Mouse (Mus musculus) macrophage (primary cell): Measurements from ENCODE around the gene Agtr1b. TPM values are rescaled to one million over a fixed set of nuclear protein-coding genes. Genes with fewer than 3 reads are reported as not detected.

Experiments used
- H3K27ac ChIP-seq: fragments of 350-480 bp; formaldehyde crosslinking; 2 replicates; pipeline ENCODE4 v1.9.0; 2021
- H3K36me3 ChIP-seq: fragments of 350-480 bp; formaldehyde crosslinking; 2 replicates; pipeline ENCODE4 v1.9.0; 2021; ENCODE audit errors: inconsistent target
- H3K4me3 ChIP-seq: fragments of 350-480 bp; formaldehyde crosslinking; 2 replicates; pipeline ENCODE4 v1.9.0; 2021; ENCODE audit errors: inconsistent target
- H3K79me2 ChIP-seq: fragments of 350-480 bp; formaldehyde crosslinking; 2 replicates; pipeline ENCODE4 v1.9.0; 2021; ENCODE audit errors: inconsistent target
- WGBS: methylation state at CpG from one replicate; pipeline ENCODE4 v1.1.7; 2026; ENCODE audit warnings: inconsistent platforms; ENCODE audit not compliant: missing documents; 5-methylcytosine and 5-hydroxymethylcytosine counted together
- polyA plus RNA-seq: library from polyadenylated mRNA; stranded (reverse); fragments of 250-400 nt; gene quantifications from 3 replicates; pipeline ENCODE4 v1.2.4, GENCODE M21; 2018; ENCODE audit warnings: inconsistent platforms
- total RNA-seq, 78 experiments: library from RNA; depleted of rRNA; stranded (reverse); fragments of 250-400 nt; gene quantifications; 1 replicate in 9 of 78; 2 replicates in 24 of 78; 3 replicates in 43 of 78; 4 replicates in 2 of 78; pipeline ENCODE4 v1.2.4; 2018; ENCODE audit warnings: inconsistent platforms in 56 of 78

The Agtr1b gene
- not detected for total RNA-seq (2018; cell fraction: chromatin; rRNA removed)
- total RNA-seq (2018; cell fraction: cytosol; rRNA removed) = not detected
- not detected for total RNA-seq (2018; cell fraction: nucleus; rRNA removed)
- polyA plus RNA-seq = not detected in 3 replicates

- no peak within 1 kb of the TSS for H3K27ac ChIP-seq
- H3K36me3 ChIP-seq = no peaks in the 10 kb centered on the region
- 39% methylated on average over 19 of the region's 19 CpGs for WGBS
- no peaks in the 10 kb centered on the region for H3K79me2 ChIP-seq
- no peak within 1 kb of the TSS for H3K4me3 ChIP-seq
These were observed at the start of gene Agtr1b for GRCm38 (mm10) chr3:20366558-20367522. Gene Agtr1b, minus strand, starts transcription at chr3:20367177.

GRCm38 (mm10) chr3:20353598-20353997, 13.4 kb downstream of the Agtr1b start:
- Histone ChIP-seq H3K27ac (no peak overlapping the region), H3K4me3 (no peak overlapping the region), H3K36me3 (no peaks in the 10 kb centered on the region), H3K79me2 (no peaks in the 10 kb centered on the region)

GRCm38 (mm10) chr3:20348206-20348605, 18.8 kb downstream of the Agtr1b start:
- H3K27ac ChIP-seq = no peak overlapping the region

GRCm38 (mm10) chr3:20340402-20340801, 26.6 kb downstream of the Agtr1b start:
- no peaks in the 10 kb centered on the region for H3K79me2 ChIP-seq
- no peaks in the 10 kb centered on the region for H3K36me3 ChIP-seq
- no peak overlapping the region for H3K4me3 ChIP-seq
- 90% methylated on average over 1 of the region's 1 CpGs for WGBS
- no peak overlapping the region for H3K27ac ChIP-seq

More at GRCm38 (mm10) chr3:20348206-20348605, 18.8 kb downstream of the Agtr1b start:
- no peaks in the 10 kb centered on the region for H3K36me3 ChIP-seq
- no peak overlapping the region for H3K4me3 ChIP-seq
- H3K79me2 ChIP-seq = no peaks in the 10 kb centered on the region

GRCm38 (mm10) chr3:20334681-20335080, 32.3 kb downstream of the Agtr1b start:
- Histone ChIP-seq H3K27ac (no peak overlapping the region), H3K4me3 (no peak overlapping the region), H3K79me2 (no peaks in the 10 kb centered on the region), H3K36me3 (no peaks in the 10 kb centered on the region)
- 65% methylated on average over 5 of the region's 5 CpGs for WGBS

GRCm38 (mm10) chr3:20317233-20317632, 49.7 kb downstream of the Agtr1b start:
- Histone ChIP-seq H3K4me3 (no peak overlapping the region), H3K79me2 (no peaks in the 10 kb centered on the region), H3K27ac (no peak overlapping the region), H3K36me3 (no peaks in the 10 kb centered on the region)
- WGBS = 100% methylated on average over 1 of the region's 1 CpGs

- 98% methylated on average over 4 of the region's 4 CpGs for WGBS
- H3K4me3 ChIP-seq = no peak overlapping the region
- H3K36me3 ChIP-seq = no peaks in the 10 kb centered on the region
These were observed 57.8 kb downstream of the Agtr1b start for GRCm38 (mm10) chr3:20309142-20309541.

GRCm38 (mm10) chr3:20307256-20307655, 59.7 kb downstream of the Agtr1b start:
- 92% methylated on average over 4 of the region's 4 CpGs for WGBS
- no peaks in the 10 kb centered on the region for H3K79me2 ChIP-seq
- no peaks in the 10 kb centered on the region for H3K36me3 ChIP-seq
- H3K27ac ChIP-seq = no peak overlapping the region
- H3K4me3 ChIP-seq = no peak overlapping the region

More at GRCm38 (mm10) chr3:20309142-20309541, 57.8 kb downstream of the Agtr1b start:
- H3K27ac ChIP-seq = no peak overlapping the region
- H3K79me2 ChIP-seq = no peaks in the 10 kb centered on the region

- H3K79me2 ChIP-seq = no peaks in the 10 kb centered on the region
- no peaks in the 10 kb centered on the region for H3K36me3 ChIP-seq
- H3K4me3 ChIP-seq = no peak overlapping the region
- WGBS = 0% methylated on average over 2 of the region's 2 CpGs
- H3K27ac ChIP-seq = peak overlapping the region; percentile 92
These were observed 62.1 kb downstream of the Agtr1b start for GRCm38 (mm10) chr3:20304758-20305352.

- no peaks in the 10 kb centered on the region for H3K36me3 ChIP-seq
- H3K27ac ChIP-seq = no peak overlapping the region
- 97% methylated on average over 3 of the region's 3 CpGs for WGBS
- H3K79me2 ChIP-seq = no peaks in the 10 kb centered on the region
- H3K4me3 ChIP-seq = no peak overlapping the region
These were observed 71.4 kb downstream of the Agtr1b start for GRCm38 (mm10) chr3:20295546-20295945.

GRCm38 (mm10) chr3:20294542-20295348, 72.2 kb downstream of the Agtr1b start:
- H3K36me3 ChIP-seq = no peaks in the 10 kb centered on the region
- 68% methylated on average over 9 of the region's 9 CpGs for WGBS
- H3K4me3 ChIP-seq = no peak overlapping the region
- no peaks in the 10 kb centered on the region for H3K79me2 ChIP-seq
- H3K27ac ChIP-seq = peak overlapping the region; percentile 52

- Histone ChIP-seq H3K79me2 (no peaks in the 10 kb centered on the region), H3K27ac (no peak overlapping the region), H3K4me3 (no peak overlapping the region), H3K36me3 (no peaks in the 10 kb centered on the region)
These were observed 75.6 kb downstream of the Agtr1b start for GRCm38 (mm10) chr3:20291370-20291769.

- WGBS = 100% methylated on average over 2 of the region's 2 CpGs
- Histone ChIP-seq H3K27ac (no peak overlapping the region), H3K79me2 (no peaks in the 10 kb centered on the region), H3K36me3 (no peaks in the 10 kb centered on the region), H3K4me3 (no peak overlapping the region)
These were observed 78.2 kb downstream of the Agtr1b start for GRCm38 (mm10) chr3:20288761-20289160.

GRCm38 (mm10) chr3:20281796-20282195, 85.2 kb downstream of the Agtr1b start:
- Histone ChIP-seq H3K36me3 (no peaks in the 10 kb centered on the region), H3K27ac (no peak overlapping the region), H3K79me2 (no peaks in the 10 kb centered on the region), H3K4me3 (no peak overlapping the region)
- WGBS = 71% methylated on average over 1 of the region's 1 CpGs
